Mouse (Mus musculus) forebrain, embryonic 14.5 days (tissue): ENCODE measurements around the gene Gpn3. TPM values are rescaled to one million over a fixed set of nuclear protein-coding genes. Genes with fewer than 3 reads are reported as not detected.

Source experiments
- ATAC-seq: fragments of 200-750 bp; cut with Nextera tagmentation; 2 replicates; pipeline ENCODE4 v1.8.0; 2017; ENCODE audit warnings: mild to moderate bottlenecking, moderate library complexity
- DNase-seq: peaks from one replicate; pipeline ENCODE4 v3.0.0-alpha.2; 2015; ENCODE audit warnings: low spot score
- H3K27ac ChIP-seq: fragments of 300-500 bp; sonication (generic); 2 replicates; pipeline ENCODE4 v1.5.1; 2014; ENCODE audit warnings: low read depth, mild to moderate bottlenecking, control low read depth, low read length, moderate library complexity
- H3K27me3 ChIP-seq: fragments of 300-500 bp; sonication (generic); replicated peaks from 2 replicates; pipeline ENCODE4 v1.6.1; 2014; ENCODE audit warnings: low read length, control low read depth, mixed read lengths; ENCODE audit not compliant: control insufficient read depth, insufficient read depth
- H3K36me3 ChIP-seq: fragments of 300-500 bp; sonication (generic); 2 replicates; pipeline ENCODE4 v1.6.1; 2014; ENCODE audit warnings: low read length, control low read depth; ENCODE audit not compliant: control insufficient read depth, insufficient read depth
- H3K4me1 ChIP-seq: fragments of 300-500 bp; sonication (generic); 2 replicates; pipeline ENCODE4 v1.6.1; 2014; ENCODE audit warnings: antibody characterized with exemption, low read length, control low read depth; ENCODE audit not compliant: control insufficient read depth, insufficient read depth
- H3K4me2 ChIP-seq: fragments of 300-500 bp; sonication (generic); 2 replicates; pipeline ENCODE4 v1.6.1; 2014; ENCODE audit warnings: mild to moderate bottlenecking, control low read depth, low read length
- H3K4me3 ChIP-seq: fragments of 300-500 bp; sonication (generic); 2 replicates; pipeline ENCODE4 v1.5.1; 2014; ENCODE audit warnings: low read depth, low read length, control low read depth
- H3K9ac ChIP-seq: fragments of 300-500 bp; sonication (generic); 2 replicates; pipeline ENCODE4 v1.6.1; 2014; ENCODE audit warnings: mild to moderate bottlenecking, low read length, control low read depth, moderate library complexity
- H3K9me3 ChIP-seq: fragments of 300-500 bp; sonication (generic); replicated peaks from 2 replicates; pipeline ENCODE4 v1.6.1; 2016; ENCODE audit warnings: low read length, control low read depth, mixed read lengths; ENCODE audit not compliant: control insufficient read depth
- WGBS: fragments of 180-500 bp; shearing (Covaris S2); extraction: QIAGEN DNeasy Blood & Tissue Kit; methylation state at CpG from one replicate; pipeline ENCODE4 v1.1.7; 2014; 5-methylcytosine and 5-hydroxymethylcytosine counted together
- polyA plus RNA-seq: library from polyadenylated mRNA; unstranded; fragments of >200 nt; fragmentation: Nextera tagmentation; extraction: Ambion mirVana; gene quantifications from 2 replicates; pipeline ENCODE4 v1.2.1, GENCODE M21; 2014

The Gpn3 gene
- polyA plus RNA-seq, 1 experiment from 2014 or later, result 54.9 TPM

- no peak overlapping the region for H3K27ac ChIP-seq
- WGBS, result 93% methylated on average over 4 of the region's 4 CpGs
- no peaks in the 10 kb centered on the region for H3K27me3 ChIP-seq
- peaks cover 8% of the 10 kb centered on the region for H3K4me1 ChIP-seq
- DNase-seq, result no peak
- H3K36me3 ChIP-seq, result peaks cover 35% of the 10 kb centered on the region
- H3K4me3 ChIP-seq, result no peak overlapping the region
- no peak overlapping the region for H3K9ac ChIP-seq
- no peak overlapping the region for H3K4me2 ChIP-seq
- no peaks in the 10 kb centered on the region for H3K9me3 ChIP-seq
- no peak for ATAC-seq
Observed at GRCm38 (mm10) chr5:122377101-122377833, 5.6 kb downstream of the Gpn3 start.

- Histone ChIP-seq H3K4me2 (no peak overlapping the region), H3K9ac (no peak overlapping the region), H3K27me3 (no peaks in the 10 kb centered on the region), H3K27ac (no peak overlapping the region), H3K4me1 (peaks cover 4% of the 10 kb centered on the region), H3K4me3 (no peak overlapping the region), H3K36me3 (peaks cover 37% of the 10 kb centered on the region), H3K9me3 (no peaks in the 10 kb centered on the region)
- ATAC-seq (no peak), DNase-seq (no peak)
- WGBS, result 94% methylated on average over 12 of the region's 12 CpGs
Observed at GRCm38 (mm10) chr5:122378171-122378570, 6.5 kb downstream of the Gpn3 start.

- Histone ChIP-seq H3K9ac (no peak overlapping the region), H3K27ac (no peak overlapping the region), H3K27me3 (no peaks in the 10 kb centered on the region), H3K9me3 (no peaks in the 10 kb centered on the region), H3K4me2 (no peak overlapping the region), H3K4me1 (no peaks in the 10 kb centered on the region), H3K36me3 (peaks cover 37% of the 10 kb centered on the region), H3K4me3 (no peak overlapping the region)
- ATAC-seq (peak; percentile 58), DNase-seq (peak; percentile 81)
- WGBS, result 56% methylated on average over 11 of the region's 11 CpGs
Observed at GRCm38 (mm10) chr5:122379374-122380155, 7.9 kb downstream of the Gpn3 start.

GRCm38 (mm10) chr5:122390006-122390405, 18.3 kb downstream of the Gpn3 start:
- no peak for ATAC-seq
- no peak for DNase-seq
- Histone ChIP-seq H3K4me3 (no peak overlapping the region), H3K27me3 (no peaks in the 10 kb centered on the region), H3K27ac (no peak overlapping the region), H3K9me3 (no peaks in the 10 kb centered on the region), H3K4me1 (peaks cover 6% of the 10 kb centered on the region; the same call in 1 of the 2 replicates), H3K36me3 (no peaks in the 10 kb centered on the region), H3K9ac (no peak overlapping the region), H3K4me2 (no peak overlapping the region)
- WGBS, result 89% methylated on average over 5 of the region's 5 CpGs

GRCm38 (mm10) chr5:122390671-122391070, 19.0 kb downstream of the Gpn3 start:
- Histone ChIP-seq H3K4me1 (peaks cover 6% of the 10 kb centered on the region; the same call in 1 of the 2 replicates), H3K4me3 (no peak overlapping the region), H3K27ac (no peak overlapping the region), H3K36me3 (no peaks in the 10 kb centered on the region), H3K9ac (no peak overlapping the region), H3K9me3 (no peaks in the 10 kb centered on the region), H3K27me3 (no peaks in the 10 kb centered on the region), H3K4me2 (no peak overlapping the region)
- ATAC-seq (no peak), DNase-seq (no peak)

GRCm38 (mm10) chr5:122391178-122391785, 19.6 kb downstream of the Gpn3 start:
- H3K36me3 ChIP-seq, result no peaks in the 10 kb centered on the region
- H3K4me3 ChIP-seq, result peak overlapping the region; percentile 82; the same call in 1 of the 2 replicates
- no peak for DNase-seq
- H3K9me3 ChIP-seq, result no peaks in the 10 kb centered on the region
- no peak overlapping the region for H3K27ac ChIP-seq
- H3K9ac ChIP-seq, result peak overlapping the region; percentile 22; the same call in 1 of the 2 replicates
- H3K4me1 ChIP-seq, result peaks cover 6% of the 10 kb centered on the region; the same call in 1 of the 2 replicates
- ATAC-seq, result no peak; the same call in 1 of the 2 replicates
- H3K4me2 ChIP-seq, result peak overlapping the region; percentile 78; the same call in 1 of the 2 replicates
- no peaks in the 10 kb centered on the region for H3K27me3 ChIP-seq
- 57% methylated on average over 15 of the region's 16 CpGs for WGBS

GRCm38 (mm10) chr5:122391786-122392180, 20.1 kb downstream of the Gpn3 start, which contains the start of gene Arpc3:
Gene Arpc3 (plus strand): TSS chr5:122391878.
- WGBS, result under 1% methylated on average over 39 of the region's 39 CpGs
- H3K4me3 ChIP-seq, result peak within 1 kb of the TSS; percentile 82
- no peaks in the 10 kb centered on the region for H3K27me3 ChIP-seq
- peak within 1 kb of the TSS; percentile 81 for H3K9ac ChIP-seq
- H3K9me3 ChIP-seq, result no peaks in the 10 kb centered on the region
- ATAC-seq, result peak; percentile 89
- peak; percentile 95 for DNase-seq
- peak within 1 kb of the TSS; percentile 39 for H3K27ac ChIP-seq
- peaks cover 6% of the 10 kb centered on the region; the same call in 1 of the 2 replicates for H3K4me1 ChIP-seq
- peak within 1 kb of the TSS; percentile 78 for H3K4me2 ChIP-seq
- H3K36me3 ChIP-seq, result peaks cover 3% of the 10 kb centered on the region

GRCm38 (mm10) chr5:122392227-122393004, 20.7 kb downstream of the Gpn3 start:
- peak overlapping the region; percentile 82 for H3K4me3 ChIP-seq
- H3K36me3 ChIP-seq, result peaks cover 10% of the 10 kb centered on the region
- peaks cover 6% of the 10 kb centered on the region; the same call in 1 of the 2 replicates for H3K4me1 ChIP-seq
- no peaks in the 10 kb centered on the region for H3K9me3 ChIP-seq
- peak overlapping the region; percentile 78 for H3K4me2 ChIP-seq
- H3K27ac ChIP-seq, result peak overlapping the region; percentile 39
- H3K9ac ChIP-seq, result peak overlapping the region; percentile 81
- H3K27me3 ChIP-seq, result no peaks in the 10 kb centered on the region
- DNase-seq (no peak), ATAC-seq (0 out of 2 replicates have a peak, but pooled peaks have one; percentile 25)
- WGBS, result 17% methylated on average over 19 of the region's 19 CpGs
